Mouse (Mus musculus) ovary, postnatal 10 days (tissue): ENCODE measurements around the gene Gzmg.
"Not testable (repeated sequence)": the region's sequence is repeated elsewhere in the genome, so short reads cannot be mapped to it uniquely, and the experiment has no call there.

Experiments
- DNase-seq: peaks from one replicate; pipeline ENCODE4 v3.0.0; 2022; ENCODE audit warnings: low spot score

Gene Gzmg

DNA sequence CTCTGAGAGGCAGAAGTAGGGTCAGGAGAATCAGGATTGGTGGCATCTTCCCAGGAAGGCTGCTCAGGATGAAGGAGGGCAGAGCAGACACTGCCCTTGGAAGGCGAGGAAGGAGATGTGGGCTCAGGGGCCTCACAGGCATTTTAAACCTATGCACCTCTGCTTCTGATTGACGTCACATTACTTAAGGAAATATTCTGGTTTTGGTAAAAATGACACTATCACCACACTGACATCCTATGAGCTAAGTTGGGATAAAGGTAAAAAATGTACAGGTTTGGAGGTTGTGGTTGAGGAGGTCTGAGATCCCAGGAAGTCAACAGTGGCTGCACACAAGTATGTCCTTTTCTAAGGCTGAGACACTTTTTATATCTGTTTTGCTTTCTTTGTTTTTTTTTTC lies at the start of gene Gzmg:
Gene Gzmg (minus strand): TSS at position 101 of the 400 bp plus-strand sequence.
- not testable (repeated sequence) for DNase-seq

DNA sequence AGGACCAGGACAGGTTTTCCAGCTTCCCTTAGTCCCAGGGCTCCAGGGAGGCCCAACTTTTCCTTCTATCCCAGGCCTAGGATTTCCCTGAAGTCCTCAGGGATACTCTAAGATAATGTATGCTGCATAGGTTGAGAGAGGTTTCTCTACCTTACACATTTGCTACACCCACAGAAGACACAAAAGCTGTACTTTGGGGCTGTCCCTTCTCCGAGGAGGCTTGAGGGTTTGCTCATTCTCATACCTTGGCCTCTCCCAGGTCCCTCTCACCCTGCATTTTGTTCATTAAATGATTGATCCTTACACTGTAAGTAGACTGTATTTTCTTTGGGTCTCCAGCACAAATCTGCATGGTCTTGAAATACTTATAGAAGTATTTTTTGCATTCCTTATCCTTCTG lies 46.2 kb upstream of the Gzmg start:
- no peak for DNase-seq

DNA sequence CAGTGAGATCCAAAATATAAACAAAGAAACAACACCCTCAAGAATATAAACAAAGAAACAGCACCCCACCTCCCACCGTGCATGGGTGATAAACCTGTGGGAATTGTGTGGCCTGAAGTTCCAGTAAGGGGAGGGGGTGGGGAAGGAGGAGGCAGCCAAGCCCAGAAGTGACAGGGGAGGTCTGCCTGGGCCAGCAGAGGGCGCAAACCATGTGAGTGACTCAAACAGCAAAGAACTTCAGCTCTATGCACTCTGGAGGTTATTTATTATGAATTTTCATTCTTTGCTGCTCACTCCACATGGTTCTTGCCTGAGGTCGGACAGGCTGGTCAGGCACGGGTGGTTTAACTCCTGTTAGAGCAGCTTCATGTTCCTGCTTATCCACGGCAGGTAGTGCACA lies 45.6 kb upstream of the Gzmg start:
- DNase-seq: not testable (repeated sequence)

DNA sequence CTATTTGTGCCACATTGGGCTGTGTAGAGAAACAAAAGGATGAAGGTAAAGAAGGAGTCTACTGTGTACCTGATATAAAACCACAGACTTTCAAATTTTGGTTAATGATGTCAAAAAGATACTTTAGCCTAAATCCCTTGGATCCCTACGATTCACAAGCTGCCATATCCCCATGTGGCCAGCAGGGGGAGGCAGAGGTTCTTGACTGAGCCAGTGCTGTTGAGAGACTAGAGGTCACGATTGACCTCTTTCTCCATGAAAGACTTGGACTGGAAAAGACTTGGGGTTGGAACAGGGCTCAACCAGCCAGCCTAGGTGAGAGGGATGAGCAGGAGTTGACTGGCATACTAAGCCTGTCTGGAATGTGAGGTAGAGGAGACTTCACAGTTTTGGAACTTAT lies 44.6 kb upstream of the Gzmg start:
- peak; percentile 31 for DNase-seq

DNA sequence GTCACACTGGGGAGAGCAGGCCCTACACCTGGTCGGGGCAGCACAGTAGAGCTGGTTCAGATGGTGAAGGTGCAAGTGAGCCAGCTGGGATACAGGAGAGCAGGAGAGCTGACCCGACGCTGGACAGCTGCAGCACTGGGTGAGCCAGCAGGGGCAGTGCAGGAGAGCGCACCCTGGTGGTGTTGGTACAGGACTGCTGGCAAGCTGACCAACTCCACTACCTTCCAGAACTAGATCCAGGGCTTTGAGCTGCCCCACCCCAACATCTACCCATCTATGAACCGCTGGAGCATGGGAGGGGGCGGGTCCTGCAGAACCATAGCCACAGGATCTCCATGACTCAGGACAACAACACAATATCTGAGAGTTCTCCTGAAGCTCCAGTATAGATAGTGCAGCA lies 27.6 kb upstream of the Gzmg start:
- DNase-seq: no peak

DNA sequence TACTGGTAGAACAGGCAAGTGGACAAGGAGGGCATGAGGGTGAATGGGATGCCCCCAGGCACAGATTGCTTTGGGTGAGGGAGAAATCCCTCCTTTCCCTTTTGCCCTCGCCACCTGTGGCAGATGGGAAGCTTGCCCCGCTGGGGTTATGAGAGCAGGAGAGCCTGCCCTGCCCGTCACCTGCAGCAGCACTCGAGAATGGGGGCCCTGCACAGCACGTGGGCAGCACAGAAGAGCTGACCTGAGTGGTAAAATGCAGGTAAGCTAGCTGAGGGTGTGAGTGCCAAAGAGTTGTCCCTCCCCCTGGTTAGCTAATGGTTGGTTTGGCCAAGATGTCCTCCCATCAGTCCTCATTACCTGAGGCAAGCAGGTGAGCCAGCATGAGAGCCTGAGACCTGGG lies 27.1 kb upstream of the Gzmg start:
- DNase-seq: no peak

DNA sequence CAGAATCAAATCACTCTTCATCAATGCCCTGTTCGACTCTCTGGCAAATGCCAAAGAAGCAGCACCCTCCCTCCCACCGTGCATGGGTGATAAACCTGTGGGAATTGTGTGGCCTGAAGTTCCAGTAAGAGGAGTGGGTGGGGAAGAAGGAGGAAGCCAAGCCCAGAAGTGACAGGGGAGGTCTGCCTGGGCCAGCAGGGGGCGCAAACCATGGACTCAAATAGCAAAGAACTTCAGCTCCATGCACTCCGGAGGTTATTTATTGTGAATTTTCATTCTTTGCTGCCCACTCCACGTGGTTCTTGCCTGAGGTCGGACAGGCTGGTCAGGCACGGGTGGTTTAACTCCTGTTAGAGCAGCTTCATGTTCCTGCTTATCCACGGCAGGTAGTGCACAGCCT lies 18.3 kb upstream of the Gzmg start:
- DNase-seq: peak; percentile 9

DNA sequence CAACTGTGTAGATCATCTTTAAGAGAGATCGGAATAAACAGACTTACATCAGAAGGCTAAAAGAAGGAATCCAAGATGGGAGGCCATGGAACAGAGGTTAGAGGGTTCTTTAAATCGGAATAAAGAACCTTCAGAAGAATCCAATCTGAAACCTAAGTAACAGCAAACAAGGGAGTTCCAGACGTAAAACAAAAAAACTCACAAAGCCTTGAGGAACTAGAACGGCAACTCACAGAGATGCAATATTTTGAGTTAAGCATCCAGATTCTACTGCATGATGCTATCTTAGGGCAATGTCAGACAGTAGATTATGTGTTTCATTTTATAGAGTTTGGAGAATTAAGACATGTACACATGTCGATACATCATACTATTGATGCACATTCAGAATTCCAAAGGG lies 15.1 kb upstream of the Gzmg start, which contains the start of gene Gzmn:
Gene Gzmn (minus strand): TSS at position 101 of the 400 bp plus-strand sequence.
- DNase-seq: no peak

DNA sequence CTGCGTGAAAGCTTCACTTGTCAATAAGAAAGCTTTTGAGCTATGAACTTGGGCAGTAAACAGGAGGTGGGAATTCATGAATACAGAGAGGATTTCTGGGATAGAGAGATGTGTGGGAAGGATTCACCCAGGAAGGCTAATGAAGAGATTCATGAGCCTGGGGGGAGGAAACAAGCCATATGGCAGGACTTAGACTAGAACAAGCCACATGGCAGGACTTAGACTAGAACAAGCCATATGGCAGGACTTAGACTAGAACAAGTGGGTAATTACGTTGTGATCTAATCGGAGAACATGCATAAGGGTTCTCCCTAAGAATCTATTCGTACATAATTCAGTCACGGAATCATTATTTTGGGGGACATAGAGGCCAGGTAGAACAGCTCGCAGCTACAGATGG lies 14.0 kb upstream of the Gzmg start:
- no peak for DNase-seq

DNA sequence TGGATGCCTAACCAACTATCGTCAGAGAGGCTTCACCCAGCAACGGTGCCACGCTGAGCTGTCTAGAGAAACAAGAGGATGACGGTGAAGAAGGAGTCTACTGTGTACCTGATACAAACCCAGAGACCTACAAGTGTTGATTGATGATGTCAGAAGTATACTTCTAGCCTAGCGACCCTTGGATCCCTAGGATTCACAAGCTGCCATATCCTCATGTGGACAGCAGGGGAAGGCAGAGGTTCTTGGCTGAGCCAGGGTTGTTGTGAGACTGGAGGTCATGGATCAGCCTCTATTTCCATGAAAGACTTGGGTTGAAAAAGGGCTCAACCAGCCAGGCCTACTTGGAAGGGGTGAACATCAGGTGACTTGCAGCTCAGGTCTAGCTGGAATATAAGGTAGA lies 13.4 kb upstream of the Gzmg start:
- DNase-seq: no peak

DNA sequence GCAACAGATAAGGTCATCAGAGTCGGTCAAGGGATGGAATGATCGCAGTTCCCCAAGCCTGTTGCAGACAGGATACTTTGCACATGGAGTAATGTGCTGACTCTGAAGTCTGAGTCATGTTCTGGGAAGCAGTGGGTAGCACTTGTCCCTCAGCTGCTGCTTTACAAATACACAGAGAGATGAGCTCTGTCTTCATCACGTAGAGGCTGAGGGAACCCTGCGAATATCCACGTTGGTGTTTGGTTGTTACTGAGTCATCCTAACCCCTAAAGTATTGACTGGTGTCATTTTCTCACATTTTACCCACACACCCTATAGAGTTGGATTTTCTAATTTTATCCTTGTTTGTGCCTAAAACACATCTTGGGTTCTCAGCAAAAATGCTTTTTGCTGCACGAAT lies 8.6 kb upstream of the Gzmg start:
- DNase-seq: no peak

DNA sequence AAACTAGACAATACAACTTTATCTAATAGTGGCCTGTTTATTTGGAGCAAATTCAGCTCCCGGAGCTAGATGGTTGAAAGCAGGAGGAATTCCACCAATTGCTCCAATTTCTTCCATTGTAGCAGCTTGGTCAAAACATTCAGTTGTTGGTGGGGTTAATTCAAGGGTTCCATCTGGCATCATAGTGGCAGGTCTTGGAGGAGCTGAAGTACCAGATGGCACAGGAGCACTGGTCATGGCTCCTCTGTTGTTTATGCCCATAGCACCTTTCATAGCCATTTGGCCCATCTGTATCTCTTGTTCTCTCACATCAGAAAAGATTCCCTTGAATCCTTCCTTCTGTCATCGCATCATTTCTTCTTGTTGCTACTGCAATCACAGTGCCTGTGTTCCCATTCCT lies 2.7 kb upstream of the Gzmg start:
- DNase-seq: no peak

DNA sequence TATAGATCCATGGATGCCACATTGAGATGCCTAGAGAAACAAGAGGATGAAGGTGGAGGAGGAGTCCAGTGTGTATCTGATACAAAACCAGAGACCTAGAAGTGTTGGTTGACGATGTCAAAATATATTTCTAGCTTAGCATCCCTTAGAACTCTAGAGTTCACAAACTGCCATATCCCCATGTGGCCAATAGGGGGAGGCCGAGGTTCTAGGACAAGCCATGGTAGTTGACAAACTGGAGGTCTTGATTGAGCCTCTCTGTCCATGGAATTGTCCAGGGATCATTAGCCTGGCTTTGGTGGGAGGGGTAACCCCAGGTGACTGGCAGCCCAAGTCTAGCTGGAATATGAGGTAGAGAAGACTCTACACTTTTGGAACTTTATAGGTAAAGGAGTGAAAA lies 4.0 kb downstream of the Gzmg start:
- no peak for DNase-seq

DNA sequence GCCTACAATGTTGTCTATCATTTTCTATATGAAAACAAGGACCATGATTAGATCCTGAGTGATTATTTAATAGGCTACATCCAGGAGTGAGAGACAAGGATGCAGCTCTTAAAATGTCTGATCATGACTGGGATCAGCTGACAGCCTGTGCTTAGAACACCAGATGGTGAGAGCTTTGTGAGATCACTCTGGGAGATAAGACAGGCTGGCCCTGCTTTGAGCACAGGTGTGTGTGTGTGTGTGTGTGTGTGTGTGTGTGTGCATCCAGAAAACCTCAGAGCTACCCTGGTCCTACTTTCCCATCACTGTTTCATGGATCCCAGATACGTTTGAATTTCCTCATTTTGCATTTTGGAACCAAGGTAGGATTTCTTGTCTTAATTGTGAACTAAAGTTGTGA lies 25.7 kb downstream of the Gzmg start:
- DNase-seq: not testable (repeated sequence)

DNA sequence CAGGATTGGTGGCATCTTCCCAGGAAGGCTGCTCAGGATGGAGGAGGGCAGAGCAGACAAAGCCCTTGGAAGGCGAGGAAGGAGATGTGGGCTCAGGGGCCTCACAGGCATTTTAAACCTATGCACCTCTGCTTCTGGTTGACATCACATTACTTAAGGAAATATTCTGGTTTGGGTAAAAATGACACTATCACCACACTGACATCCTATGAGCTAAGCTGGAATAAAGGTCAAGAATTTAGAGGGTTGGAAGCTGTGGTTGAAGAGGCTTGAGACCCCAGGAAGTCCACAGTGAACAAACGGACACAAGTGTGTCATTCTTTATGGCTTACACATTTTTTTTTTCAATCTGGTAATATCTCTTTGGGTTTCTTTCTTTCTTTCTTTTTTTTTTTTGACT lies 26.9 kb downstream of the Gzmg start, which contains the start of gene Gzmd:
Gene Gzmd (minus strand): TSS at position 101 of the 400 bp plus-strand sequence.
- not testable (repeated sequence) for DNase-seq

DNA sequence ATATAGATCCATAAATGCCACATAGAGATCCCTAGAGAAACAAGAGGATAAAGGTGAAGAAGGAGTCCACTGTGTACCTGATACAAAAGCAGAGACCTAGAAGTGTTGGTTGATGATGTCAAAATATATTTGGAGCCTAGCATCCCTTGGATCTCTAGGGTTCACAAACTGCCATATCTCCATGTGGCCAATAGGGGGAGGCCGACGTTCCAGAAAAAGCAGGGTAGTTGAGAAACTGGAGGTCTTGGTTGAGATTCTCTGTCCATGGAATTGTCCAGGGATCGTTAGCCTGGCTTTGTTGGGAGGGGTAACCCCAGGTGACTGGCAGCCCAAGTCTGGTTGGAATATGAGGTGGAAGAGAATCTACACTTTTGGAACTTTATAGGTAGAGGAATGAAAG lies 31.0 kb downstream of the Gzmg start:
- no peak for DNase-seq

DNA sequence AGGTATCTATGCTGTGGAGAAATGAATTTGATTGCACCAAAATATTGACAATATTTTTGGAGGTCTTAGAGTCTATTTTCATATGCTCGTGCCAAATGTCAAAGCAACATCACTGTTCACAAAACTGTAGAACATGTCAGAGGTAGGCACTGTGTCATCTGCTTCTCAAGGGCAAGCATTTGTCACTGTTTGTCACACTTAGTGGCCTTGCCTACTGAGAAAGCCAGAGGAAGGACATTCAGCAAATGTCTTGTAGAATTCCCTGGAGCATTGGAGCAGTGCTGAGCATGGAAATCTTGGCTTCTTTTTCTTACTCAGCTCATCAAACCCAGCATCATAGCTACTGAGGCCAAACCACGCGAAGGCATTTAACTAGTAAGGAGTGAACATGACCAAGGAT lies 35.9 kb downstream of the Gzmg start:
- no peak for DNase-seq

DNA sequence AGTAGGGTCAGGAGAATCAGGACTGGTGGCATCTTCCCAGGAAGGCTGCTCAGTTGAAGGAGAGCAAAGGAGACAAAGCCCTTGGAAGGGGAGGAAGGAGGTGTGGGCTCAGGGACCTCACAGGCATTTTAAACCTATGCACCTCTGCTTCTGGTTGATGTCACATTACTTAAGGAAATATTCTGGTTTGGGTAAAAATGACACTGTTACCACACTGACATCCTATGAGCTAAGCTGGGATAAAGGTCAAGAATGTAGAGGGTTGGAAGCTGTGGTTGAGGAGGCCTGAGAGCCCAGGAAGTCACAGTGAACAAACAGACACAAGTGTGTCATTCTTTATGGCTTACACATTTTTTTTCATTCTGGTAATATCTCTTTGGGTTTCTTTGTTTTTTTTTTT lies 38.9 kb downstream of the Gzmg start, which contains the start of gene Gzme:
Gene Gzme (minus strand): TSS at position 101 of the 400 bp plus-strand sequence.
- no peak for DNase-seq

DNA sequence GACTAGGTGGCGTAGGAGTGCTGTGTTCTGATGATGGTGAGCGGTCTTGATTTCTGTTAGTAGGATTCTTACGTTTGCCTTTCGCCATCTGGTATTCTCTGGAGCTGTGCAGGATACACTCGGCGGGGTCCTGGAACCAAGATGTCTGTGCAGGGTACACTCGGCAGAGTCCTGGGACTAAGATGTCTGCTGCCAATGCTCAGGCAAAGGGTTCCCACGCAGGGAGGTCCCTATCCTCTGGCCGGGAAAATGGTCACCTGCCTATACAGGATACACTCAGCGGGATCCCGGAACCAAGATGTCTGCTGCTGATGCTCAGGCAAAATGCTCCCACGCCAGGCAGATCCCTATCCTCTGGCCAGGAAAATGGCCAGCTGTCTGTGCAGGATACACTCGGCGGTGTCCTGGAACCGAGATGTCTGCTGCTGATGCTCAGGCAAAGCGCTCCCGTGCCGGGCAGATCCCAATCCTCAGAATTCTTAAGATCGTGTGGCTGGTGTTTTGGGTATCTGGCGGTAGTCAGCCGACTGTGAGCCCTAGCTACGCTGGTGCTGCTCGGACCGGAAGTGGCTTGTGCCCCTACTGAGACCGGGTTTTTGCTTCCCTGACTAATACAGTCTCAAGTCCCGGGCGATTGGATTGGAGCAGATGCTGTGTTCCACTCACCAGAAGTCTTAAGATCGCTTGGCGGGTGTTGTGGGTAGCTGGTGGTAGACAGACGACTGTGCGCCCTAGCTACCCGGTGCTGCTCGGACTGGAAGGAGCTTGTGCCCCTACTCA lies 43.7 kb downstream of the Gzmg start:
- not testable (repeated sequence) for DNase-seq
